Mouse (Mus musculus) forelimb bud, embryonic 11.5 days (tissue): ENCODE measurements around the gene Gm26566.

ENCODE experiments used
- DNase-seq: peaks from one replicate; pipeline ENCODE4 v3.0.0-alpha.2; 2012; ENCODE audit warnings: low read depth, low spot score

The Gm26566 gene

GRCm38 (mm10) chr4:88721791-88722721, at the start of gene Gm26566, which contains the start of gene Klhl9:
Gene Gm26566, plus strand, starts transcription at chr4:88721805.
Gene Klhl9, minus strand, starts transcription at chr4:88722465.
- DNase-seq = peak; percentile 94

- no peak for DNase-seq
Measured at GRCm38 (mm10) chr4:88676824-88677223, 44.8 kb upstream of the Gm26566 start, which contains the start of gene Ifna16. Gene Ifna16, minus strand, starts transcription at chr4:88676924.

- DNase-seq = no peak
Measured at GRCm38 (mm10) chr4:88680362-88680761, 41.2 kb upstream of the Gm26566 start.

GRCm38 (mm10) chr4:88681353-88681752, 40.3 kb upstream of the Gm26566 start:
- DNase-seq = no peak

GRCm38 (mm10) chr4:88683812-88684211, 37.8 kb upstream of the Gm26566 start, which contains the start of gene Ifna2:
Gene Ifna2, minus strand, starts transcription at chr4:88683912.
- no peak for DNase-seq

- no peak for DNase-seq
Measured at GRCm38 (mm10) chr4:88691259-88691658, 30.3 kb upstream of the Gm26566 start, which contains the start of gene Ifnab. Gene Ifnab, minus strand, starts transcription at chr4:88691359.

- no peak for DNase-seq
Measured at GRCm38 (mm10) chr4:88692537-88692936, 29.1 kb upstream of the Gm26566 start.

GRCm38 (mm10) chr4:88693392-88693791, 28.2 kb upstream of the Gm26566 start:
- DNase-seq = no peak

GRCm38 (mm10) chr4:88696237-88696884, 25.2 kb upstream of the Gm26566 start:
- DNase-seq = peak; percentile 80

GRCm38 (mm10) chr4:88697108-88697507, 24.5 kb upstream of the Gm26566 start:
- DNase-seq = no peak

GRCm38 (mm10) chr4:88697753-88698152, 23.9 kb upstream of the Gm26566 start:
- no peak for DNase-seq

GRCm38 (mm10) chr4:88698781-88699180, 22.8 kb upstream of the Gm26566 start:
- no peak for DNase-seq

- DNase-seq = no peak
Measured at GRCm38 (mm10) chr4:88699301-88699700, 22.3 kb upstream of the Gm26566 start.

- DNase-seq = no peak
Measured at GRCm38 (mm10) chr4:88705924-88706323, 15.7 kb upstream of the Gm26566 start.

- no peak for DNase-seq
Measured at GRCm38 (mm10) chr4:88707128-88707826, 14.3 kb upstream of the Gm26566 start.

GRCm38 (mm10) chr4:88714281-88714680, 7.3 kb upstream of the Gm26566 start:
- no peak for DNase-seq

- DNase-seq = no peak
Measured at GRCm38 (mm10) chr4:88715059-88715458, 6.5 kb upstream of the Gm26566 start.

GRCm38 (mm10) chr4:88718715-88719114, 2.9 kb upstream of the Gm26566 start:
- DNase-seq = no peak

GRCm38 (mm10) chr4:88723497-88724090, 2.0 kb downstream of the Gm26566 start:
- DNase-seq = no peak

GRCm38 (mm10) chr4:88726727-88727126, 5.1 kb downstream of the Gm26566 start:
- no peak for DNase-seq

- no peak for DNase-seq
Measured at GRCm38 (mm10) chr4:88727324-88727723, 5.7 kb downstream of the Gm26566 start.
